Mouse (Mus musculus) forebrain, embryonic 10.5 days (tissue): ENCODE data around the gene Plppr2. TPM values are rescaled to one million over a fixed set of nuclear protein-coding genes. Genes with fewer than 3 reads are reported as not detected.
A peak's percentile ranks its signal among the peaks of the same experiment; 100 is the strongest.

ENCODE experiments used
- DNase-seq: peaks from one replicate; pipeline ENCODE4 v3.0.0-alpha.2; 2017; ENCODE audit warnings: low spot score; ENCODE audit errors: extremely low spot score
- H3K27ac ChIP-seq: fragments of 300-500 bp; sonication (generic); 2 replicates; pipeline ENCODE4 v1.5.1; 2016; ENCODE audit warnings: mild to moderate bottlenecking
- H3K27me3 ChIP-seq: fragments of 300-500 bp; sonication (generic); 2 replicates; pipeline ENCODE4 v1.6.1; 2016; ENCODE audit warnings: mild to moderate bottlenecking; ENCODE audit not compliant: poor library complexity, severe bottlenecking
- H3K36me3 ChIP-seq: fragments of 300-500 bp; sonication (generic); replicated peaks from 2 replicates; pipeline ENCODE4 v1.6.1; 2016; ENCODE audit warnings: mild to moderate bottlenecking, moderate library complexity
- H3K4me1 ChIP-seq: fragments of 300-500 bp; sonication (generic); 2 replicates; pipeline ENCODE4 v1.6.1; 2016
- H3K4me3 ChIP-seq: fragments of 300-500 bp; sonication (generic); 2 replicates; pipeline ENCODE4 v1.5.1; 2016; ENCODE audit warnings: mild to moderate bottlenecking, moderate library complexity
- H3K9me3 ChIP-seq: fragments of 300-500 bp; sonication (generic); 2 replicates; pipeline ENCODE4 v1.6.1; 2016; ENCODE audit warnings: mild to moderate bottlenecking, moderate library complexity
- WGBS: fragments of 180-500 bp; shearing (Covaris S2); methylation state at CpG from one replicate; pipeline ENCODE4 v1.1.7; 2016; 5-methylcytosine and 5-hydroxymethylcytosine counted together
- polyA plus RNA-seq: library from polyadenylated mRNA; unstranded; fragments of >200 nt; fragmentation: Nextera tagmentation; extraction: Ambion mirVana; gene quantifications from 2 replicates; pipeline ENCODE4 v1.2.1, GENCODE M21; 2016

Gene Plppr2
- polyA plus RNA-seq, 1 experiment from 2014 or later, result 11.5 TPM

GRCm38 (mm10) chr9:21977331-21977730, 40.5 kb downstream of the Plppr2 start:
- no peak for DNase-seq
- Histone ChIP-seq H3K4me3 (no peak overlapping the region), H3K4me1 (no peaks in the 10 kb centered on the region), H3K27ac (no peak overlapping the region), H3K36me3 (peaks cover 8% of the 10 kb centered on the region), H3K9me3 (no peaks in the 10 kb centered on the region), H3K27me3 (peaks cover 10% of the 10 kb centered on the region; the same call in 1 of the 2 replicates)
- 96% methylated on average over 5 of the region's 5 CpGs for WGBS

DNA sequence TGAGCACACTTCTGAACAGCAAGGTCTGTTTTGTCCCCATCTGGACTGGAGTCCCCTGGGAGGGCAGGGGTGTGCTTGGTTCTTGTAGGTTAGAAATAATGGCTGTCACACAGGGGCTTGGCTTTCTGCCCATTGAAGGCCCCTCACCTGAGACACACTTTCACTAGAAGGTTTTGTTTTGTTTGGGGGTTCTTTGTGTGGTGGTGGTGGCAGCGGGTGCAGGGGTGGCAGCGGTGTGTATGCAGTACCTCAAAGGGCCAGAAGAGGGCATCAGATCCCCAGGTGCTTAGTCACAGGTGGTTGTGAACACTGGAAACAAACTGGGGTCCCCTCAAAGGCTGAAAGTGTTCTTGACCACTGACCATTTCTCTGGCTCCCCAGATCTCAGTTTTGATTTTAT, 41.1 kb downstream of the Plppr2 start:
- Histone ChIP-seq H3K36me3 (peaks cover 8% of the 10 kb centered on the region), H3K27ac (no peak overlapping the region), H3K27me3 (peaks cover 13% of the 10 kb centered on the region; the same call in 1 of the 2 replicates), H3K4me3 (no peak overlapping the region), H3K9me3 (no peaks in the 10 kb centered on the region), H3K4me1 (no peaks in the 10 kb centered on the region)
- DNase-seq, result no peak
- WGBS, result 35% methylated on average over 2 of the region's 2 CpGs

DNA sequence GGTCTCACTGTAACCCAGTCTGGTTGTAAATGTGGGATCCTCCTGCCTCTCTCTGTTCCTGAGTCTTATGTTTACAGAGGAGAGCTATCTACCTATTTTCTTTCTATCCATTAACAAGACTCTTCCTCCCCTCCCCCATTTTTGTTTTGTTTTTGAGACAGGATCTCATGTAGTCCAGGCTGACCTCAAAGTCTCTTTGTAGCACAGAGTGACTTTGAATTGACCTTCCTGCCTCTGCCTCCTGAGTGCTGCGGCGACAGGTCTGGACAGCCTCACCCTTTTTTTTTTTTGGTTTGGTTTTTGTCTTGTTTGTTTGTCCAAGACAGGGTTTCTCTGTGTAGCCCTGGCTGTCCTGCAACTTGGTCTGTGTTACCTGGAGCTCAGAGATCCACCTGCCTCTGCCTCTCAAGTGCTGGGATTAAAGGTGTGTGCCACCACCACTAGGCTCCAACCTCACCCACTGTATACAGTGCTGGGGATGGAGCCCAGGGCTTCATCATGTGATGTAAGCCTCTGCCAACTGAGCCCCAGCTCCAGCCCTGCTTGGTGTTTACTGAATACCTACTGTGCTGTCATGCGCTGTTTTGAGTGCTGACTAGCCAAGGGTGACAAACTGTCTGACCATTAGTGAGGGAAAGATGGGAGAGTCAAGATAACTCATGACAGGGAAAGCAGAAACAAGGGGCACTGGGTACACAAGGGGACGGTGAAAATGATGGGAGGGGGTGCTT, 41.7 kb downstream of the Plppr2 start:
- peaks cover 17% of the 10 kb centered on the region for H3K27me3 ChIP-seq
- no peak for DNase-seq
- H3K27ac ChIP-seq, result no peak overlapping the region
- whole genome bisulfite sequencing, result 94% methylated on average over 4 of the region's 4 CpGs
- no peak overlapping the region for H3K4me3 ChIP-seq
- H3K36me3 ChIP-seq, result peaks cover 8% of the 10 kb centered on the region
- no peaks in the 10 kb centered on the region for H3K9me3 ChIP-seq
- peaks cover 1% of the 10 kb centered on the region; the same call in 1 of the 2 replicates for H3K4me1 ChIP-seq

- DNase-seq, result no peak
- Histone ChIP-seq H3K36me3 (peaks cover 8% of the 10 kb centered on the region), H3K4me1 (peaks cover 32% of the 10 kb centered on the region), H3K27me3 (peaks cover 71% of the 10 kb centered on the region), H3K9me3 (no peaks in the 10 kb centered on the region), H3K4me3 (no peak overlapping the region), H3K27ac (no peak overlapping the region)
- WGBS, result 14% methylated on average over 3 of the region's 3 CpGs
These were observed 47.1 kb downstream of the Plppr2 start for GRCm38 (mm10) chr9:21983911-21984310.

DNA sequence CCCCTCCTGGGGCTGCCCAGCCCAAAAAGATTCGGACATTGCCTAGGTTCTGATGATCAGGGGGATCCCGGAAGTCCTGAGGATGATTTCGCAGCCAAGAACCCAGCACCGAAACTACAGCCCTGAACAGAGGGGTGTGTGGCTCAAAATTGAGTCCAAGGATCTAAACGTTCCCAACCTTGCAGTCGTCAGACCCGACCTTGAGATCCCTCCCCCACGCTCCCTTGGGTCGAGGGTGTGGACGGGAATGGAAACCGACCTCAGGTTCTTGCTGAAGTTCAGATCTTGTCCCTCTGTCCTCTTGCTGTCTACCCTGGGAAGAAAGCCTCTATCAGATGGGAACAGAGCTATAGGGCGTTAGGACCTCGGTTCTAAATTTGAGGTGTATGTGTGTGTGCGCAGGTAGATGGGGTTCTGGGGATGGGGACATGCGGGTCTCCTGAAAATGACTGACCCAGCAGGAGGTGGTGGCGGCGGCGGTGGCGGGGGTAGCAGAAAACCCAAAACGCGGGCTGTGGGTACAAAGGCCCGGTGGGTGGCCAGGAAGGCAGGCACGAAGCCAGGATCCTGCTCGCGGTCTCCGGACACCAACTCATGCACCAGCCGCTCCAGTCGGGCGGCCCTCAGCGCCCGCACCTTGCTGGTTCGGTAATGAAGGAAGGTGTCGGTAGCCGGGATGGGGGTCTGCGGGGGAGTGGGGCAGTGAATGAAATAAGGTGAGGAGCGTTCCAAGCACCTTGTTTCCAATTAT, 50.9 kb downstream of the Plppr2 start:
- 7% methylated on average over 36 of the region's 36 CpGs for WGBS
- peak overlapping the region; percentile 63 for H3K4me3 ChIP-seq
- peaks cover 48% of the 10 kb centered on the region for H3K4me1 ChIP-seq
- H3K27me3 ChIP-seq, result peaks cover 98% of the 10 kb centered on the region
- no peak overlapping the region for H3K27ac ChIP-seq
- no peaks in the 10 kb centered on the region for H3K36me3 ChIP-seq
- no peak for DNase-seq
- H3K9me3 ChIP-seq, result no peaks in the 10 kb centered on the region

DNA sequence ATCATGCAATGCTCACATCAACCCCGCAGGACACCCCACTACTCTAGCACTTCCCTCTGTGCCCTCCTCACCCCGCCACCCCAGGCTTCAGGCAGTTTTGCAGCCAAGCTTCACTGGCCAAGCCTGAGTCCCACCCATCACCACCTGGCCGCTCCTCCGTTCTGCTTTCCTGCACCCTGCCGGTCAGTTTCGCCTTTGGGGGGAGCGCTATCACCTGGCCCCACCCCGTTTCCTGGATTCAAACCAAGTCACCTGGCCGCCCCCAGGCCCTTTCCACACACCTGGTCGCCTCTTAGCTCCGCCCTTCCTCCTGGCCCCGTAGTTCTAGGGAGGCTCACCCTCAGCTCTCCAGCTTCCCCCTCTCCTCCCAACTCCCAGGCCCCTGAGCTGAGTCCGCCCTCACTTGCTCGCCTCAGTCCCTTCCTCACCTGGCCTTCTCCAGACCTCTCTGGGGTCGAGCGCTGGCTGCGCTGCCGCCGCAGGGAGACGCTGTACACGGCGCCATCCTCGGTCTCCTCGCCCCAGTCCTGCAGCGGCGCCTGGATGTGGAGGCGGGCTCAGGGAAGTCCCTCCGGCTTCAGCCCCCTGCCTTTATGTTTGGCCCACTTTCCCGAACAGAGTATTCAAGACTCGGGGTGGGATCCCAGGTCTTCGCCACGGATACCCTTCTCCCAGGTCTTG, 51.7 kb downstream of the Plppr2 start:
- peaks cover 47% of the 10 kb centered on the region for H3K4me1 ChIP-seq
- under 1% methylated on average over 32 of the region's 32 CpGs for WGBS
- H3K36me3 ChIP-seq, result no peaks in the 10 kb centered on the region
- no peaks in the 10 kb centered on the region for H3K9me3 ChIP-seq
- peak overlapping the region; percentile 63 for H3K4me3 ChIP-seq
- no peak for DNase-seq
- H3K27me3 ChIP-seq, result peaks cover 100% of the 10 kb centered on the region
- H3K27ac ChIP-seq, result peak overlapping the region; percentile 48; the same call in 1 of the 2 replicates

DNA sequence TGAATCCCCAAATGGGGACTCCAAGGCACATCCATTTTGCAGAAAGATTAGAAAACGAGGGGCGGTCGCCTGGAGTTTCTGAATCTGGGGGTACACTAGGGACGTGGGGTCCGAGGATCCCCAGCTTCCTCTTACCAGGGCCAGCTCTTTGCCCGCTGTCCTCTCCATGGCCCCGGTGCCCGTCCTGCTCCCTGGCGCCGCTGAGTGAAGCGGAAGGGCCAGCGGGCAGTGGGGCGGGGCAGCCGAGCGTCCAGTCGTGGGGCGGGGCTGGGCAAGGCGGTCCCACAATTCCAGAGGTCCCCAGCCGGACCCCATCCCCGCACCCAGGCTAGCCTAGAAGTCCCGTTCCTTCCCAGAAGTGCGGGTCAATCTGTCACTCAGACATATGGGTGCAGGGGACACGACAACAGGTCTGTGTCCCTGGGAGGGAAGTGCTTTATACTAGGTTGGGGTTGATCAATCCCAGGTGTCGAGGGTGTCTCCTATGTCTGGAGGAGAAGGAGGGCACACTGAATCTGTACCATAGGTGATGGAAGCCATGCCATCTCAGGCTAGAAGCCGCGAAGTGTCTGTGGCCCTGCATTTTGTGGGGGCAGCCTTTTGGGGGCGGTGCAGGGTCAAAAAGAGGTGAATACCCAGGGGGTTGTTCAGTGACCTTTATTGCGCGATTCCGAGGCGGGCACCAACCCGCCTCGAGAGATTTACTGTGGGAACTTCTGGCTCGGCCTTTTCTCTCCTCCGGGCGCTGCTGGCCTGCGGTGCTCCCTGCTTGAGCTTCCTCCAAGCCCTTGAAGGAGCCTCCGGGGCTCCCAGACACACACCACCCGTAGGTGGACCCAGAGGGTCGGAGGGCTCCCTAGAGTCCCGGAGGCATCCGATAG, 52.6 kb downstream of the Plppr2 start, which contains the start of gene Rgl3:
TSS of gene Rgl3 (minus strand) at position 217 of the 881 bp plus-strand sequence.
- H3K9me3 ChIP-seq, result no peaks in the 10 kb centered on the region
- WGBS, result 1% methylated on average over 42 of the region's 42 CpGs
- H3K36me3 ChIP-seq, result no peaks in the 10 kb centered on the region
- H3K27me3 ChIP-seq, result peaks cover 93% of the 10 kb centered on the region
- peak within 1 kb of the TSS; percentile 63 for H3K4me3 ChIP-seq
- H3K27ac ChIP-seq, result peak within 1 kb of the TSS; percentile 48; the same call in 1 of the 2 replicates
- peaks cover 38% of the 10 kb centered on the region for H3K4me1 ChIP-seq
- DNase-seq, result peak; percentile 57

DNA sequence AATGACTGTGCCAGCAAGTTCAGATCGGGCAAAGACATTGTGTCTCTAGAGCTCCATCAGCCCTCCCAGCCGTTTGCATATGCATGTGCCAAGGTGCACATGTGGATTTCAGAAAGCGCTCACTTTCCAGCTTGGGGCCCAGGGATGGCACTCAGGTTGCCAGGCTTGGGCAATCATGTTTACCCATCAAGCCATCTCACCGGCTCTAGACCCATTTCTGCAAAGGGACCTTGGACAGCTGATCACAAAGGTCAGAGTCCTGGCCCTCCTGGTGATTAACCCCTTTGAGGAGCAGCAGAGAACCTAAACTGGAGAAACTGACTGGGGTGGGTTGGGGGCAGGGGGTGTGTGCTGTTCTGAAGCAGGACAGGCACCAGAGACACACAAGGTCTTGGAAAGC, 55.4 kb downstream of the Plppr2 start:
- DNase-seq, result no peak
- no peak overlapping the region for H3K4me3 ChIP-seq
- WGBS, result 83% methylated on average over 4 of the region's 4 CpGs
- H3K27me3 ChIP-seq, result peaks cover 66% of the 10 kb centered on the region
- peaks cover 33% of the 10 kb centered on the region for H3K4me1 ChIP-seq
- no peak overlapping the region for H3K27ac ChIP-seq
- no peaks in the 10 kb centered on the region for H3K36me3 ChIP-seq
- no peaks in the 10 kb centered on the region for H3K9me3 ChIP-seq

DNA sequence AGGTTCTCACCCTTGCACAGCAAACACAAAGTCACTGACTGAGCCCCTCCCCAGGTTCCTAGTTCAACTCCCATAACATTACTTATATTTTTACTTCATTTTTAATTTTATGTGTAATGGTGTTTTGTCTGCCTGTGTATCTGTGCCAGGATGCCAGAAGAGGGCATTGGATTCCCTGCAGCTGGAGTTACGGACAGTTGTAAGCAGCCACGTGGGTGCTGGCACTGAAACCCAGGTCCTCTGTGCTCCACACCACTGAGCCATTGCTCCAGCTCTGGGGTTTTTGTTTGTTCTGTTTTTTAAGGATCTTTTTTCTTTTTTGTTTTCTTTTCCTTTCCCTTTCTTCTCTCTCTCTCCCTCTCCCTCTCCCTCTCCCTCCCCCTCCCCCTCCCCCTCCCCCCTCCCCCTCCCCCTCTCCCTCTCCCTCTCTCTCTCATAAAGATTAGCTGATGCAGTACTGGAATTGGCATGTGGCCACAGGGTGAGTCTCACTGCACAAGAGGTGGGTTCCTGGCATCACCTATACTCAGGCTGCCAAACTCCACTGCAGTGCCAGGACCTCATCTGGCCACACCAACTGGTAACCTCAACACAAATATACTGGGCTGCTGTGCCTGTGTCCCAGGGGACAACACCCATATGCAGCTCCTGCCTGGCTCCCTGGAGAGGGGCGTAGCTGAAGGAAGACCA, 59.5 kb downstream of the Plppr2 start:
- no peak overlapping the region for H3K4me3 ChIP-seq
- WGBS, result 85% methylated on average over 3 of the region's 3 CpGs
- peaks cover 25% of the 10 kb centered on the region for H3K27me3 ChIP-seq
- H3K4me1 ChIP-seq, result no peaks in the 10 kb centered on the region; the same call in 1 of the 2 replicates
- no peaks in the 10 kb centered on the region for H3K36me3 ChIP-seq
- no peaks in the 10 kb centered on the region for H3K9me3 ChIP-seq
- H3K27ac ChIP-seq, result no peak overlapping the region
- DNase-seq, result no peak
